ENCODE assay signal across 14 mouse cellular contexts in the genomic region with DNA sequence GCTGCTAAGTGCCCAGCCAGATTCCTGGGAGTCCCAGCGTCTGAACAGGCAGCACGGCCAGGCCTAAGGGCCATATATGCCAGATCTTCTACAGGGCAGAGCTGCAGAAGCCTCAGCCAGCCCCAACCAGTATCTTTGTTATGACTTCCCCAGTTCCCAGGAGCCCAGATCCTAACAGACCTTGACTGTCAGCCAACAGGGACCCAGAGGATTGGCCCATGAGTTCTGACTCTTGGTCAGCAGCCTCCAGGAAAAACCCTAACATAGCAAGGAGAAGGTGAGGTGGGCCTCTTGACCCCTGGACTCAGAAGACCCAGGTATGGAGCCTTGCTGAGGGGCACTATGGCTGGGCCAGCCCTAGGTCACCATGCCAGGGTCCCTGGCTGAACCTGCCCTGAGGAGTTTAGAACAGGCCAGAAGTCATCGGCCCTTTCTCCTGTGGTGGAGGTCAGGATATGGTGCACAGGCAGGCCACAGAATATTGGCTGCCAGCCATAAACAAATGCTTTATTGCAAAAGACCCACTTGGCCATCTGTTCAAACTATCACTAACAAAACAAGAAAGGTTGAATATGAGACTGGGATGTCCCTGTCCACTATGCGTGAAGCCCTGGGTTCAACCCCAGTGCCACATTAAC.
DNase-seq lines count a peak whose midpoint lies in the region; ATAC-seq and TF ChIP-seq lines count a peak whose summit lies in the region.
"Had no signal": no experiment of that assay in that cellular context is flagged by ENCODE, and none has a peak within 500 bp of the region (broad histone marks: within the 10 kb centered on the region; RNA-seq: fewer than 3 reads in every experiment).

No protein-coding gene starts in this region.

- no peak for TF ChIP-seq POLR2A in liver, adult 2 months (IDR thresholded peaks at IDR 0.05; ENCODE audit: extremely low read depth, insufficient read depth, low read length)

- H3K79me2 ChIP-seq in liver, adult 2 months (ENCODE audit: control insufficient read depth, insufficient read depth, low read length): no peaks in the 10 kb centered on the region

- no peak overlapping the region for H3K4me2 ChIP-seq in liver, embryonic 12.5 days
- no peak overlapping the region for H3K4me2 ChIP-seq in limb, embryonic 12.5 days
- H3K4me2 ChIP-seq: neural tube, embryonic 15.5 days had no signal

- H3K9me3 ChIP-seq in liver, embryonic 12.5 days (replicated peaks): no peaks in the 10 kb centered on the region
- H3K9me3 ChIP-seq in limb, embryonic 12.5 days: no peaks in the 10 kb centered on the region
- H3K9me3 ChIP-seq: G1E; neural tube, embryonic 15.5 days had no signal

- H3K27me3 ChIP-seq in liver, adult 2 months (ENCODE audit: control insufficient read depth, insufficient read depth, low read length): no peaks in the 10 kb centered on the region
- H3K27me3 ChIP-seq in liver, embryonic 12.5 days (replicated peaks): no peaks in the 10 kb centered on the region
- H3K27me3 ChIP-seq in limb, embryonic 12.5 days: 0 out of 2 replicates have a peak, but pooled peaks cover 7% of the 10 kb centered on the region
- H3K27me3 ChIP-seq: neural tube, embryonic 15.5 days had no signal

- no peak overlapping the region for H3K9ac ChIP-seq in liver, adult 2 months (ENCODE audit: low read depth, low read length)
- no peak overlapping the region for H3K9ac ChIP-seq in liver, embryonic 12.5 days
- H3K9ac ChIP-seq in limb, embryonic 12.5 days (replicated peaks): no peak overlapping the region
- H3K9ac ChIP-seq: neural tube, embryonic 15.5 days had no signal

- 30% methylated on average over 4 of the region's 4 CpGs for WGBS in liver, adult 2 months
- 75% methylated on average over 4 of the region's 4 CpGs for WGBS in liver, embryonic 12.5 days (ENCODE audit: insufficient replicate concordance)
- WGBS in limb, embryonic 12.5 days: 75% methylated on average over 4 of the region's 4 CpGs

- DNase-seq in adrenal gland, postnatal 10 days: peak; percentile 63
- DNase-seq in adrenal gland, adult 18-20 months (ENCODE audit: low spot score in 2 of 2): no peak
- peak; percentile 78 for DNase-seq in liver, adult 2 months (ENCODE audit: extremely low read depth, low read depth, low spot score)
- peak; percentile 56 for DNase-seq in MN1 (ENCODE audit: low spot score)
- no peak for DNase-seq in embryo, embryonic 10 days (ENCODE audit: low spot score)

- H3K27ac ChIP-seq in liver, adult 2 months (replicated peaks; ENCODE audit: insufficient read depth, low read depth, low read length): no peak overlapping the region
- no peak overlapping the region for H3K27ac ChIP-seq in liver, embryonic 12.5 days
- peak overlapping the region; percentile 23; the same call in 1 of the 2 replicates for H3K27ac ChIP-seq in limb, embryonic 12.5 days
- H3K27ac ChIP-seq: macrophage; neural tube, embryonic 15.5 days had no signal

- no peaks in the 10 kb centered on the region; the same call in 1 of the 2 replicates for H3K36me3 ChIP-seq in liver, adult 2 months (ENCODE audit: control insufficient read depth, insufficient read depth, low read length)
- peaks cover 14% of the 10 kb centered on the region for H3K36me3 ChIP-seq in liver, embryonic 12.5 days
- H3K36me3 ChIP-seq in limb, embryonic 12.5 days: peaks cover 20% of the 10 kb centered on the region

- peaks cover 5% of the 10 kb centered on the region for H3K4me1 ChIP-seq in liver, adult 2 months (ENCODE audit: control insufficient read depth, insufficient read depth, low read length)
- peaks cover 9% of the 10 kb centered on the region; the same call in 1 of the 2 replicates for H3K4me1 ChIP-seq in liver, embryonic 12.5 days
- H3K4me1 ChIP-seq in limb, embryonic 12.5 days (replicated peaks): peaks cover 27% of the 10 kb centered on the region
- H3K4me1 ChIP-seq: neural tube, embryonic 15.5 days had no signal

- ATAC-seq in liver, embryonic 12.5 days: no peak
- ATAC-seq in limb, embryonic 12.5 days (ENCODE audit: insufficient number of reproducible peaks, insufficient read depth, low FRiP score, low TSS enrichment, low read depth): no peak
- ATAC-seq in frontal cortex, adult (ENCODE audit: low TSS enrichment): no peak
- ATAC-seq: inflammation-experienced regulatory T-cells, adult 6 months; midbrain, embryonic 16.5 days had no signal

- TF ChIP-seq CTCF in liver, adult 2 months (IDR thresholded peaks at IDR 0.05; ENCODE audit: low read depth, low read length): no peak

- H3K4me3 ChIP-seq in liver, adult 2 months (ENCODE audit: insufficient read depth, low read depth, low read length): no peak overlapping the region
- no peak overlapping the region for H3K4me3 ChIP-seq in liver, embryonic 12.5 days
- H3K4me3 ChIP-seq in limb, embryonic 12.5 days (replicated peaks): no peak overlapping the region
- H3K4me3 ChIP-seq: erythroblast, embryonic 14.5 days; neural tube, embryonic 15.5 days had no signal

Comparison
In these comparisons a context has a peak if more than half of its experiments do, and no peak if none do; other contexts are left out.
1. DNase-seq: peak in adrenal gland, postnatal 10 days (single experiment), liver, adult 2 months (single experiment) and MN1 (single experiment); none in adrenal gland, adult 18-20 months (0 of 2) and embryo, embryonic 10 days (single experiment).